Mouse (Mus musculus) MEL (cell line): ENCODE data around the gene Trim32.

Experiments
- CTCF ChIP-seq, 3 experiments: IDR thresholded peaks in 2 of 3; conservative IDR thresholded peaks in 1 of 3; 2 replicates each; pipeline ENCODE4 v1.5.1; 2011 to 2012; ENCODE audit warnings: low read length in 3 of 3, low read depth in 2 of 3, mild to moderate bottlenecking in 2 of 3, improper control_type of control experiment in 1 of 3, inconsistent platforms in 1 of 3, mixed read lengths in 1 of 3, moderate library complexity in 1 of 3; ENCODE audit not compliant: control insufficient read depth in 1 of 3, insufficient read depth in 1 of 3, poor library complexity in 1 of 3, severe bottlenecking in 1 of 3
- ETS1 ChIP-seq: IDR thresholded peaks from 2 replicates; pipeline ENCODE4 v1.6.1; 2012; ENCODE audit warnings: low read depth, mild to moderate bottlenecking, inconsistent platforms, low read length, improper control_type of control experiment, moderate library complexity
- POLR2A ChIP-seq, 2 experiments: IDR thresholded peaks; 2 replicates each; pipeline ENCODE4 v1.6.1; 2011 to 2012; ENCODE audit warnings: low read length in 2 of 2, mild to moderate bottlenecking in 2 of 2, control low read depth in 1 of 2, improper control_type of control experiment in 1 of 2, low read depth in 1 of 2, moderate library complexity in 1 of 2; ENCODE audit not compliant: control insufficient read depth in 1 of 2, insufficient read depth in 1 of 2, poor library complexity in 1 of 2
- SIN3A ChIP-seq: IDR thresholded peaks from 2 replicates; pipeline ENCODE4 v1.6.1; 2012; ENCODE audit warnings: low read length, improper control_type of control experiment, inconsistent platforms
- TBP ChIP-seq: IDR thresholded peaks from 2 replicates; pipeline ENCODE4 v1.8.0; 2011; ENCODE audit warnings: low read depth, low read length, improper control_type of control experiment

DNA sequence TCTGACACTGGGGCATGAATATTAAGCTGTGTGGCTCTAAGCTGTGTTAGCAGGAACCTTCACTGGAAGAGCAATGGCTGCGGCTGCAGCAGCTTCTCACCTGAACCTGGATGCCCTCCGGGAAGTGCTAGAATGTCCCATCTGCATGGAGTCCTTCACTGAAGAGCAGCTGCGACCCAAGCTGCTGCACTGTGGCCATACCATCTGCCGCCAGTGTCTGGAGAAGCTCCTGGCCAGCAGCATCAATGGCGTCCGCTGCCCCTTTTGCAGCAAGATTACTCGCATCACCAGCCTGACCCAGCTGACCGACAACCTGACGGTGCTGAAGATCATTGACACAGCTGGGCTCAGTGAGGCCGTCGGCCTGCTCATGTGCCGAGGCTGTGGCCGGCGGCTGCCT is 8.3 kb downstream of the Trim32 start:
- TF ChIP-seq POLR2A (IDR thresholded peaks at IDR 0.05; ENCODE audit: control insufficient read depth in 1 of 2, insufficient read depth in 1 of 2, low read depth in 1 of 2, low read length in 2 of 2, poor library complexity in 1 of 2) (no peak), ETS1 (no peak), CTCF (IDR thresholded peaks at IDR 0.05 in 2 of 3, conservative IDR thresholded peaks at IDR 0.05 in 1 of 3; ENCODE audit: control insufficient read depth in 1 of 3, insufficient read depth in 1 of 3, low read depth in 2 of 3, low read length in 3 of 3, poor library complexity in 1 of 3, severe bottlenecking in 1 of 3) (no peak), TBP (no peak), SIN3A (no peak)
